Mouse (Mus musculus): Measurements from ENCODE around the gene Gba. TPM values are rescaled to one million over a fixed set of nuclear protein-coding genes. Genes with fewer than 3 reads are reported as not detected.

Gba gene
- polyA plus RNA-seq, 1 experiment from 2014 or later: 98.5 TPM

GRCm38 (mm10) chr3:89251365-89251895, 48.7 kb downstream of the Gba start:
- Histone ChIP-seq H3K36me3 (ENCODE audit: control insufficient read depth, insufficient read depth, low read length) (no peaks in the 10 kb centered on the region), H3K4me3 (ENCODE audit: low read depth, low read length) (no peak overlapping the region), H3K4me1 (replicated peaks; ENCODE audit: control insufficient read depth, insufficient read depth) (peaks cover 4% of the 10 kb centered on the region; the same call in 1 of the 2 replicates), H3K27ac (replicated peaks) (peak overlapping the region; percentile 63; the same call in 1 of the 2 replicates), H3K9me3 (ENCODE audit: control insufficient read depth, low read length) (no peaks in the 10 kb centered on the region), H3K9ac (ENCODE audit: low read length) (peak overlapping the region; percentile 48; the same call in 1 of the 2 replicates), H3K27me3 (ENCODE audit: control insufficient read depth, insufficient read depth, low read length) (no peaks in the 10 kb centered on the region), H3K4me2 (replicated peaks; ENCODE audit: low read depth) (no peak overlapping the region)
- 9% methylated on average over 17 of the region's 17 CpGs for WGBS
- ATAC-seq (ENCODE audit: low FRiP score, low TSS enrichment): peak; percentile 25
- TF ChIP-seq CTCF (IDR thresholded peaks at IDR 0.05; ENCODE audit: low read depth): no peak
- TF ChIP-seq EP300 (optimal IDR thresholded peaks at IDR 0.05): no peak
- peak; percentile 40 for DNase-seq (ENCODE audit: low spot score)

DNA sequence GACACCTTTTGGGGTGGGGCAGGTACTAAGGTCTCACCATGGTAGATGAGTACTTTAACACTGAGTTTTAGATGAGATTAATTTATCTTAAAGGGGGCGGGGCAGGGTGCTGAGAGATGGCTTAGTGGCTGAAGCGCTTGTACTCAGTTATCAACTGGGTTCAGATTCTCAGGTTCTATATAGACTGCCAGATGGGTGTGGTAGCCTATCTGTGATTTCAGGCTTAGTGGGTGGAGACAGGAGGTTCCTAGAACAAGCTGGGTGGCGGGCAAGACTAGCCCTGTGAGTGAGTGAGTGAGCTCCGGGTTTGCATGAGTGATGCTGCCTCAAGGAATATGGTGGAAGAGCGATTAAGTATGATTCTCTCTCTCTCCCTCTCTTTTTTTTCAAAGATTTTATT, 52.3 kb downstream of the Gba start:
- H3K4me1 ChIP-seq (replicated peaks; ENCODE audit: control insufficient read depth, insufficient read depth): peaks cover 4% of the 10 kb centered on the region; the same call in 1 of the 2 replicates
- ATAC-seq (ENCODE audit: low FRiP score, low TSS enrichment): no peak
- WGBS: 69% methylated on average over 5 of the region's 5 CpGs

DNA sequence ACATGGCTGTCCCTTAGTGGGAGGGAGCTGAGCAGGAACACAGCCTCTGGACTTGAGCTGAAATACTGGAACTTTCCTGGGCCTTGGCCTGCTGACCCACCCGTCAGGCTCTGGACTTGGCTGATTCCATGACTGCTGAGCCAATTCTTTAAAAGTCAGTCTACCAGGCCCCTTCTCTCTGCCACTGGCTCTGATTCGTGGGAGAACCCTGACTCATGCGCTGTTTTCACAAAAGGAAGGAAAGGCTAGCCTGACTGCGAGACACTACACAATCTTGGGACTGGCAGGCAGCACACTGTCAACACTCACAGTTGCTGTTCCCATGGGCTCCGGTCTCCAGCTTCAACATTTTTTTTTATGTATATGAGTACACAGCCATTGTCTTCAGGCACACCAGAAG, 53.4 kb downstream of the Gba start:
- H3K9ac ChIP-seq (ENCODE audit: low read length): no peak overlapping the region
- ATAC-seq (ENCODE audit: low FRiP score, low TSS enrichment) (no peak), DNase-seq (ENCODE audit: low spot score) (no peak)
- no peak overlapping the region for H3K27ac ChIP-seq (replicated peaks)
- no peak overlapping the region for H3K4me2 ChIP-seq (replicated peaks; ENCODE audit: low read depth)
- no peak overlapping the region for H3K4me3 ChIP-seq (ENCODE audit: low read depth, low read length)
- TF ChIP-seq EP300 (optimal IDR thresholded peaks at IDR 0.05) (no peak), CTCF (IDR thresholded peaks at IDR 0.05; ENCODE audit: low read depth) (no peak)
- no peaks in the 10 kb centered on the region for H3K27me3 ChIP-seq (ENCODE audit: control insufficient read depth, insufficient read depth, low read length)
- WGBS: 69% methylated on average over 5 of the region's 5 CpGs
- no peaks in the 10 kb centered on the region for H3K36me3 ChIP-seq (ENCODE audit: control insufficient read depth, insufficient read depth, low read length)
- peaks cover 4% of the 10 kb centered on the region; the same call in 1 of the 2 replicates for H3K4me1 ChIP-seq (replicated peaks; ENCODE audit: control insufficient read depth, insufficient read depth)
- no peaks in the 10 kb centered on the region for H3K9me3 ChIP-seq (ENCODE audit: control insufficient read depth, low read length)

More for the DNA sequence above, 52.3 kb downstream of the Gba start:
- no peak for DNase-seq (ENCODE audit: low spot score)
- no peaks in the 10 kb centered on the region for H3K9me3 ChIP-seq (ENCODE audit: control insufficient read depth, low read length)
- H3K4me2 ChIP-seq (replicated peaks; ENCODE audit: low read depth): no peak overlapping the region
- no peak for TF ChIP-seq CTCF (IDR thresholded peaks at IDR 0.05; ENCODE audit: low read depth)
- no peak for TF ChIP-seq EP300 (optimal IDR thresholded peaks at IDR 0.05)
- no peak overlapping the region for H3K27ac ChIP-seq (replicated peaks)
- no peaks in the 10 kb centered on the region for H3K27me3 ChIP-seq (ENCODE audit: control insufficient read depth, insufficient read depth, low read length)
- no peaks in the 10 kb centered on the region for H3K36me3 ChIP-seq (ENCODE audit: control insufficient read depth, insufficient read depth, low read length)
- no peak overlapping the region for H3K9ac ChIP-seq (ENCODE audit: low read length)
- H3K4me3 ChIP-seq (ENCODE audit: low read depth, low read length): no peak overlapping the region

MicroRNAs within 50 kb of the gene (microRNA counts, 519-probe panel; counts per million panel counts)
- microRNA mmu-miR-92b: not detected

Small RNAs within 50 kb of the gene (microRNA-seq; reads per million reads assigned to microRNA genes)
- 45.7 reads per million, percentile 34 among the genes with 10 or more reads in this experiment for gene Mir92b

Other genes starting within 250 kb of the Gba start
- 19.4 and 22.0 TPM in 2 replicates for gene Rusc1, start 109.6 kb upstream of the Gba start, polyA plus RNA-seq (2015; fragmentation: Nextera tagmentation; extraction: Ambion mirVana)
- gene Gm43738, start 101.8 kb upstream of the Gba start, polyA plus RNA-seq (2015; fragmentation: Nextera tagmentation; extraction: Ambion mirVana): 0.17 TPM in 1 of 2 replicates, not detected in the other
- gene Fdps, start 101.0 kb upstream of the Gba start, polyA plus RNA-seq (2015; fragmentation: Nextera tagmentation; extraction: Ambion mirVana): 372 and 379 TPM in 2 replicates
- 6.6 and 6.8 TPM in 2 replicates for gene Pklr, start 66.8 kb upstream of the Gba start, polyA plus RNA-seq (2015; fragmentation: Nextera tagmentation; extraction: Ambion mirVana)
- 0.45 and 0.71 TPM in 2 replicates for gene Hcn3, start 42.7 kb upstream of the Gba start, polyA plus RNA-seq (2015; fragmentation: Nextera tagmentation; extraction: Ambion mirVana)
- gene Clk2, start 38.1 kb upstream of the Gba start, polyA plus RNA-seq (2015; fragmentation: Nextera tagmentation; extraction: Ambion mirVana): 10.2 and 11.3 TPM in 2 replicates
- 65.4 and 66.3 TPM in 2 replicates for gene Scamp3, start 25.5 kb upstream of the Gba start, polyA plus RNA-seq (2015; fragmentation: Nextera tagmentation; extraction: Ambion mirVana)
- gene Fam189b, start 19.8 kb upstream of the Gba start, polyA plus RNA-seq (2015; fragmentation: Nextera tagmentation; extraction: Ambion mirVana): 7.5 and 9.1 TPM in 2 replicates
- gene Thbs3, start 12.3 kb downstream of the Gba start, polyA plus RNA-seq (2015; fragmentation: Nextera tagmentation; extraction: Ambion mirVana): 25.5 and 31.1 TPM in 2 replicates
- 129 and 133 TPM in 2 replicates for gene Mtx1, start 24.2 kb downstream of the Gba start, polyA plus RNA-seq (2015; fragmentation: Nextera tagmentation; extraction: Ambion mirVana)
- 212 and 255 TPM in 2 replicates for gene Muc1, start 26.1 kb downstream of the Gba start, polyA plus RNA-seq (2015; fragmentation: Nextera tagmentation; extraction: Ambion mirVana)
- gene Krtcap2, start 43.0 kb downstream of the Gba start, polyA plus RNA-seq (2015; fragmentation: Nextera tagmentation; extraction: Ambion mirVana): 266 and 314 TPM in 2 replicates
- 2.7 and 3.3 TPM in 2 replicates for gene Trim46, start 43.4 kb downstream of the Gba start, polyA plus RNA-seq (2015; fragmentation: Nextera tagmentation; extraction: Ambion mirVana)
- 140 and 152 TPM in 2 replicates for gene Dpm3, start 56.4 kb downstream of the Gba start, polyA plus RNA-seq (2015; fragmentation: Nextera tagmentation; extraction: Ambion mirVana)
- gene Slc50a1, start 67.6 kb downstream of the Gba start, polyA plus RNA-seq (2015; fragmentation: Nextera tagmentation; extraction: Ambion mirVana): 107 and 113 TPM in 2 replicates
- gene Efna1, start 78.2 kb downstream of the Gba start, polyA plus RNA-seq (2015; fragmentation: Nextera tagmentation; extraction: Ambion mirVana): 34.8 and 36.6 TPM in 2 replicates
- gene Efna3, start 120.0 kb downstream of the Gba start, polyA plus RNA-seq (2015; fragmentation: Nextera tagmentation; extraction: Ambion mirVana): 25.8 and 29.2 TPM in 2 replicates
- 8.9 and 11.7 TPM in 2 replicates for gene Efna4, start 135.1 kb downstream of the Gba start, polyA plus RNA-seq (2015; fragmentation: Nextera tagmentation; extraction: Ambion mirVana)
- 43.0 and 44.8 TPM in 2 replicates for gene Adam15, start 147.1 kb downstream of the Gba start, polyA plus RNA-seq (2015; fragmentation: Nextera tagmentation; extraction: Ambion mirVana)
- 0.33 and 0.41 TPM in 2 replicates for gene Dcst2, start 159.0 kb downstream of the Gba start, polyA plus RNA-seq (2015; fragmentation: Nextera tagmentation; extraction: Ambion mirVana)
- 0.29 and 0.36 TPM in 2 replicates for gene Dcst1, start 162.3 kb downstream of the Gba start, polyA plus RNA-seq (2015; fragmentation: Nextera tagmentation; extraction: Ambion mirVana)
- 7.9 and 9.1 TPM in 2 replicates for gene Zbtb7b, start 191.8 kb downstream of the Gba start, polyA plus RNA-seq (2015; fragmentation: Nextera tagmentation; extraction: Ambion mirVana)
- gene Lenep, start 199.9 kb downstream of the Gba start, polyA plus RNA-seq (2015; fragmentation: Nextera tagmentation; extraction: Ambion mirVana): not detected in 2 replicates
- 20.9 and 22.6 TPM in 2 replicates for gene Flad1, start 208.9 kb downstream of the Gba start, polyA plus RNA-seq (2015; fragmentation: Nextera tagmentation; extraction: Ambion mirVana)
- gene Cks1b, start 215.5 kb downstream of the Gba start, polyA plus RNA-seq (2015; fragmentation: Nextera tagmentation; extraction: Ambion mirVana): 158 and 179 TPM in 2 replicates
- 42.6 and 49.0 TPM in 2 replicates for gene Shc1, start 215.5 kb downstream of the Gba start, polyA plus RNA-seq (2015; fragmentation: Nextera tagmentation; extraction: Ambion mirVana)
- 18.0 and 21.3 TPM in 2 replicates for gene Pygo2, start 227.3 kb downstream of the Gba start, polyA plus RNA-seq (2015; fragmentation: Nextera tagmentation; extraction: Ambion mirVana)
- gene Pbxip1, start 233.8 kb downstream of the Gba start, polyA plus RNA-seq (2015; fragmentation: Nextera tagmentation; extraction: Ambion mirVana): 48.4 and 48.6 TPM in 2 replicates

Measured in stomach, postnatal 0 days (tissue).